Mouse (Mus musculus): Measurements from ENCODE around the gene Abtb1.

- TF ChIP-seq GATA1 (IDR thresholded peaks at IDR 0.05; ENCODE audit: borderline replicate concordance, low read length), result no peak
- TF ChIP-seq FLI1 (IDR thresholded peaks at IDR 0.05; ENCODE audit: low read length), result no peak
Observed at GRCm38 (mm10) chr6:88836178-88836819, 5.5 kb downstream of the Abtb1 start.
